Mouse (Mus musculus): ENCODE results near the gene Pbx2.

DNA sequence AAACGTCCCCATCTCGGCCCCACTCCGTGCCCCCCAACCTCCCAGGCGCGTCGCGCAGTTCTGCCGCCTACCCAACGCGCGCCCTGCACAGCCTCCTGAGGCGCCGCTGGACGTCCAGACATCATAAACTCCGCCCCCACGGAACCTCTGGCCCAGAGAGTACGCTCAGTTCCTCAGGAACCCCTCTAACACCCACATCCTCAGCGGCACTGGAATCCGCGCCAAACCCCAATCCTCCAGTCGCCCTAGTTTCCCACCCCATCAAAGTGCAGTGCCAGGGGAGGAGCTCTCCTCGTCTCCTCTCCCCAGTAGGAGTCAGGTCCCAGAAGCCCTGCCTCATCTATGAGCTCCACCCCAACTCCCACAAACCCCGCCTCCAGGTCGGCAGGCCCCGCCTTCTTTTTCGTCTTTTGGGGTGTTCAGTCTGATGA is 41.2 kb downstream of the Pbx2 start:
- TF ChIP-seq CTCF (IDR thresholded peaks at IDR 0.05; ENCODE audit: insufficient read depth, low read length): no peak
- TF ChIP-seq POLR2A (IDR thresholded peaks at IDR 0.05; ENCODE audit: borderline replicate concordance, extremely low read depth, low read depth, low read length): peak; percentile 29; the same call in 1 of the 2 replicates

All from lung, adult 2 months (tissue).